Mouse (Mus musculus) heart, adult 2 months (tissue): ENCODE data around the gene Dnajc13.

Experiments used
- CTCF ChIP-seq: fragments of 200-600 bp; IDR thresholded peaks from 2 replicates; pipeline ENCODE4 v1.8.1; 2022; ENCODE audit warnings: antibody characterized with exemption, mild to moderate bottlenecking, moderate library complexity
- POLR2A ChIP-seq: fragments of 200-500 bp; IDR thresholded peaks from 2 replicates; pipeline ENCODE4 v1.6.1; 2011; ENCODE audit warnings: mild to moderate bottlenecking, low read depth, low read length, control low read depth; ENCODE audit not compliant: insufficient read depth

DNA sequence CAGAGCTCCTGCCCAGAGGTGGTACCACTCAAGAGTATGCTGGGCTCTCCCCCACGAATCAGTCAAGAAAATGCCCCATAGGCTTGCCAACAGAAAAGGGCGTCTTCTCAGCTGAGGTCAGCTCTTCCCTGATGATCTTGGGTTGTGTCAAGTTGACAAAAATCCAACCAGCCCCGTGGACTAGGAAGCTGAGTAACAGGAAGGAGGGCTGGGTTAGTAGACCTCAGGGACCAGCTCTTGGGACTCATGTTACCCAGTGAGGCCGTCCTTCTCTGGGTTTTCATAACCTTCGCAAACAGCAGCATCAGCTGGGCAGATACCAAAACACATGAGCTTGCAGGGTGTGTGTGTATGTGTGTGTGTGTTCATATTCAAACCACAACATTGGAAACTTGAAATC is 19.0 kb upstream of the Dnajc13 start:
- TF ChIP-seq CTCF (no peak), POLR2A (no peak)
